Mouse (Mus musculus) cerebral cortex, adult 2 months (tissue): ENCODE measurements around the gene Plscr1.

Experiments
- WGBS: fragments of 180-500 bp; shearing (Covaris S2); methylation state at CpG from one replicate; pipeline ENCODE4 v1.1.7; 2018; 5-methylcytosine and 5-hydroxymethylcytosine counted together

Plscr1 gene

GRCm38 (mm10) chr9:92305620-92306220 lies 56.2 kb downstream of the Plscr1 start:
- WGBS, result 71% methylated on average over 8 of the region's 8 CpGs

- WGBS, result 90% methylated on average over 1 of the region's 1 CpGs
These were observed 59.5 kb downstream of the Plscr1 start, which contains the start of gene 1700057G04Rik for GRCm38 (mm10) chr9:92309077-92309476. Gene 1700057G04Rik, plus strand, starts transcription at chr9:92309377.

GRCm38 (mm10) chr9:92316791-92317190 lies 67.2 kb downstream of the Plscr1 start:
- whole genome bisulfite sequencing, result 87% methylated on average over 3 of the region's 3 CpGs
